Mouse (Mus musculus) cerebellum, adult 9-10 months (tissue): ENCODE measurements around the gene Fancd2.

Experiments used
- DNase-seq: peaks from one replicate; pipeline ENCODE4 v3.0.0; 2022

The Fancd2 gene

GRCm38 (mm10) chr6:113523420-113523819 is 8.1 kb upstream of the Fancd2 start:
- no peak for DNase-seq

- DNase-seq: no peak
Observed at GRCm38 (mm10) chr6:113531840-113532404, 440 bp downstream of the Fancd2 start.

DNA sequence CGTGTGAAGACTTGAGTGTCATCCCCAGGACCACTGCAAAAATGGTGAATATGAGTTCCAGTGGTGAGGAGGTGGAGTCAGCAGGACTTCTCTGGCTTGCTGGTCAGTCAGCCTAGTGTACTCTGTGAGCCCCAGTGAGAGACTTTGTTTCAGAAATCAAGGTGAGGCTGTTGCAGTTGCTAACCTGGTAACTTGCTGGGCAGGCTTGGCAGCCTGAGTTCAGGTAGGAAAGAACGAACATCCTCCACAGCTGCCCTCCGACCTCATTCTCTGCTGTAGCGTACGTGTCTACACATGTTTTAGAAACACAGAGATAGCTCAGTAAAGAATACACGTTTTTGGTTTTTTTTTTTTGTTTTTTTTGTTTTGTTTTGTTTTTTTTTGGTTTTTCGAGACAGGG is 3.4 kb downstream of the Fancd2 start:
- no peak for DNase-seq

DNA sequence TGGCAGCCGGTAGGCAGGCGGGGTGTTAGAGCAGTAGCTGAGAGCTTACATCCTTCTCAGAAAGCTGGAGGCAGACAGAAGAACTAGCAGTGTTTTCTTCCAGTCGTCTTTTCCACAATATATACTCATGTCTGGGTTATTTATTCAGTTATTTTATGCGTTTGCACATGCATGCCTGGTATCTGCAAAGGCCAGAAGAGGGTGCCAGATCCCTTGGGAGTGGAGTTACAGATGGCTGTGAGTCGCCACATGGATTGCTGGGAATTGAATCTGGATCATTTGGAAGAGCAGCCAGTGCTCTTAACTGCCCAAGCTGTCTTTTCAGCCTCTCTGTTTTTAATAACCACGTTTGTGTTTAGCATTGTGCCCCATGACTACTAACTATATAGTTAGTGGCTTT is 10.1 kb downstream of the Fancd2 start:
- DNase-seq: no peak

GRCm38 (mm10) chr6:113543906-113544481 is 12.5 kb downstream of the Fancd2 start:
- DNase-seq: no peak

DNA sequence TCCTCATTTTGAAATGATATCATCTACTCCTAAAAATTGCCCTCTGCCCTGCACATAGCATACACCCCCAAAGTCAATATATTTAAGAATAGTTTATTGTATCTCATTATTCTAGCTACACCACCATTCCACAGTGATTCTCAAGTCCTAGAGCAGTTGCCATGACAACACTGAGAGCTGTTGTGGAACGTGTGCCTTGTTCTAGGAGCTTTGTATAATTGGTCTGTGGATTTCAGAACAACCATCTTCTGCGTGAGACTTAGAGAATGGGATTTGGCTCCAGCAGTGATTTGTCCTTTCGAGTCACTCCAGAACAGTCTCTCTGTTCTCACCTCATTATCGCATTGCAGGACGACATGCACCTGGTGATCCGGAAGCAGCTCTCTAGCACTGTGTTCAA is 28.3 kb downstream of the Fancd2 start:
- DNase-seq: no peak

- no peak for DNase-seq
Observed at GRCm38 (mm10) chr6:113564557-113564956, 33.1 kb downstream of the Fancd2 start.

DNA sequence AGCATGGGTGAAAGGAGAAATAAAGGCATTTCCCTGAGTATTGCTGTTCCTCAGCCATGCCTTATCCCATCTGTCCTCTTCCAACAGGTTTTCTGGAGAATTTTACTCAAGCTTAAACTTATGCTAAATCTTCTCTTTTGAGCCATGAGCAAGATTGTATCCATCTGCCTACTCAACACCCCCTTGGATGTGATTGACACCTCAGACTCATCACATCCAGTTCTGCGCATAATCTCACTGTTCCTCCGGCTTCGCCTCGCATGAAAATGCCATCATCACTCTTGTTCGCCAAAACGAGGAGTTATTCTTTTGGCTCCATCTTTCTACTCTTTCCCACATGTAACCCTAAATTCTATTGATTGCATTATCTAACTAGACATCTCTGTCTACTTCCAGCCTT is 44.6 kb downstream of the Fancd2 start:
- no peak for DNase-seq

GRCm38 (mm10) chr6:113579306-113579705 is 47.8 kb downstream of the Fancd2 start:
- no peak for DNase-seq

- DNase-seq: no peak
Observed at GRCm38 (mm10) chr6:113583023-113583422, 51.5 kb downstream of the Fancd2 start.

DNA sequence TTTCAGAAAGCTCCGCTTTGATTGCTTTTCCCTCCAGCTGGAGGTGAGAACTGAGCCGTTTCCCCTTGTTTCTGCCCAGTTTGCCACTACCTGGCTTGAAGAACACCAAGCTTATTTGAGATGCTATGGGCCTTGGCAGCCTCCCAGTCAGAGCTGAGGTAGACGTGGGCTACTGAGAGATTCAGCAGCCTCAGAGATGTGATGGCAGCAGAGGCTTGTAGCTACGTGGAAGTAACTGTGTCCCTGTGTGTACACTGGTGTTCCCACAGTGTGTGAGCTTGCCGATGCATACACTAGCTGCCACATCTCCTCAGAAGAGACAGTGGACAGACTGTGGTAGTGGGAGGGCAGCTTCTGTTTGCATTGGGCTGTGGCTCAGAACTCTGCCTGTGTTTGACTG is 53.6 kb downstream of the Fancd2 start:
- no peak for DNase-seq

DNA sequence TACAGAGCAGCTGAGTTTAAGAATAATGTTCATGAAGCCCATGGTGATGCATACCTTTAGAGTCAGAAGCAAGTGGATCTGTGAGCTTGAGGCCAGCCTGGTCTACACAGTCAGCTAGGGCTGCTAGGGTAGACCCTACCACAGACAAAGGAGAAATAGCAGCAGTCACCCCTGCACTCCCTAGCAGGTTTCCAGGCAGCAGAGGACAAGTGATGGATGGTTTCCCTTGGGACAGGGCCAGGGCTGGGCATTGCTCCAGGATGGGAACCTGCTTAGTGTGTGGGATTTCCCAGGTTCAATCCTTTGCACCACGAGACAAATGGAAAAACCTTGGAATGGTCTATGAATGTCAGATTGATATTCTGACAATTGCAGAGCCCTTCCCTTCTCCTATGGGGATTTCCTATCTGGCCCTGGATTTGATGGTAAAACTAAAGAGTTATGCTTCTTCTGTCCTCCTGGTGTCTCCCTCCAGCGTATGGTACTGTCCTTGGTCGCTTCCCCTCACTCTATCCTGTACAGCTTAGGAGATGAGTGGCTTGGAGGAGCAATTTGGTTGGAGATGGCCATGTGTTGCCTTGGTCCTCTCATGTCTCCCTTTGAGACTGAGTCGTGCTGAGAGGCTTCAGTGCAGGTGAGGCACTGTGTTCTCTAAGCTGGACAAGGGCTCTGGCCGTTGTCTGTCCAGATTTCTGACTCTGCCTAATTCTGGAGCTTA is 55.1 kb downstream of the Fancd2 start:
- no peak for DNase-seq

DNA sequence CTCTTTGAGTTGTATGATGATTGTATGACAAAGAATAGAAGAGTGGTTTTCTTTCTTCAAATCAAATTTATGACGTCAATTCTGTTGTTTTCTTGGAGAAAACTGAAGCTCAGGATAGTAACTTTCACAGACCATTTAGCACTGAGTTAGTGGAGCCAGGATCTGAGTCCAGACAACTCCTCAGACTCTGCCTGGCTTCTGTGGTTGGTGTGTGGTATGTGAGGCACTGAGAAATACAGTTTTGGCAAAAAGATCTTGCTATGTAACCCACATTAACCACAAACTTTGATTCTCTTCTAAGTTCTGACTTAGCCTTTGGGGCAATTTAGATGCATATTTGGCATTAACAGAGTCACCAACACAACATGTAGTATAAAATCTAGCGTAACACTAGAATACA is 61.2 kb downstream of the Fancd2 start:
- no peak for DNase-seq

DNA sequence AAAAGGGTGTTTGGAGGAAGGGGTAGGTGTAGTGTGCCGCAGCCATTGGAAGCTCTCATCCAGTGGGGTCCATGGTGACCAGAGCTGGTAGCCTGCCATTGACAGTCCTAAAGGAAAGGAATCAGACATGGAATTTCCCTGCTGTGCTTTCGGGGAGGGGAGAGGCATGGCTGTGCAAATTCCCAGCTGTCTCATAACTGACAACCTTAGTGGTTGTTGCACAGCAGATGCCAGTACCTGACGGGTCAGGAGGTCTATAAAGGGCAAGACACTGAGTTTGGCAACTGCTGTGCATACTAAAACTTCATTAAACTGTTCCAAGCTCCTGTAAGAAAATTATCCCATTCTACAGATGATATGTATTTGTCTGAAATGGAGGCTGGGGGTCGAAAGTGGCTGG is 66.5 kb downstream of the Fancd2 start:
- DNase-seq: no peak

- no peak for DNase-seq
Observed at GRCm38 (mm10) chr6:113599833-113600232, 68.4 kb downstream of the Fancd2 start.

GRCm38 (mm10) chr6:113600543-113601139 is 69.2 kb downstream of the Fancd2 start, which contains the start of gene Fancd2os:
TSS of gene Fancd2os (minus strand) at chr6:113600715.
- DNase-seq: no peak

GRCm38 (mm10) chr6:113602821-113603220 is 71.3 kb downstream of the Fancd2 start:
- DNase-seq: no peak

DNA sequence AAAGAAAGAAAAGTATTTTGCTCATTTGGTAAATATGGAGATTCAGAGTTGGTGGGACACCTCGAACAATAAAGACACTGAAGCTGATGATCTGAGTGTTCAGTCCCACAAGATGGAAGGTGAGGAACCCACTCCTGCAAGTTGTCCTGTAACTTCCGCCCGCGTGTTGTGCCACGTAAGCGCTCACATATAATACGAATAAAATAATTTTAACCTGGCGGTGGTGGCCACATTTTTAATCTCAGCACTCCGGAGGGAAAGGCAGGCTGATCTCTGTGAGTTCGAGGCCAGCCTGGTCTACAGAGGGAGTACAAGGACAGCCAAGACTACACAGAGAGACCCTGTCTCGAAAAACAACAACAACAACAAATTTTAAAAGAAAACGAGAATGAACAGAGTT is 72.5 kb downstream of the Fancd2 start:
- DNase-seq: no peak

GRCm38 (mm10) chr6:113604432-113605223 is 73.1 kb downstream of the Fancd2 start, which contains the start of gene Brk1:
TSS of gene Brk1 (plus strand) at chr6:113604772.
- DNase-seq: peak; percentile 92

DNA sequence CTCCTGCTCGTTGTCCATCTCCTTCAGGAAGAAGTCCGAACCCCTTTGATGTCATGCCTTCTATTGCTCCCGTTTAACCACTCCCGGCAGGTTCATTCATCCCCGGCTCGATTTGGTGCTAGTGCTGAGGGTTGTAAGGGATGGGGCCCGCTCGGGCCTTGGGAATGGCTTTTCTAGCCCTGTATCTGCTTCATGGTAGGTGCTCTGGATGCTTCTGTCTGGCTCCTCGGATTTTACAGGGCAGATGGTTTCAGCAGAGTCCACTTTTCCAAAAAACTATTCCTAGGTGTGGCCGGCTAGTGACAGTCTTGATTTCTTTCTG is 73.7 kb downstream of the Fancd2 start:
- DNase-seq: no peak

GRCm38 (mm10) chr6:113608871-113609270 is 77.4 kb downstream of the Fancd2 start:
- no peak for DNase-seq

- DNase-seq: no peak
Observed at GRCm38 (mm10) chr6:113609293-113609692, 77.8 kb downstream of the Fancd2 start.

DNA sequence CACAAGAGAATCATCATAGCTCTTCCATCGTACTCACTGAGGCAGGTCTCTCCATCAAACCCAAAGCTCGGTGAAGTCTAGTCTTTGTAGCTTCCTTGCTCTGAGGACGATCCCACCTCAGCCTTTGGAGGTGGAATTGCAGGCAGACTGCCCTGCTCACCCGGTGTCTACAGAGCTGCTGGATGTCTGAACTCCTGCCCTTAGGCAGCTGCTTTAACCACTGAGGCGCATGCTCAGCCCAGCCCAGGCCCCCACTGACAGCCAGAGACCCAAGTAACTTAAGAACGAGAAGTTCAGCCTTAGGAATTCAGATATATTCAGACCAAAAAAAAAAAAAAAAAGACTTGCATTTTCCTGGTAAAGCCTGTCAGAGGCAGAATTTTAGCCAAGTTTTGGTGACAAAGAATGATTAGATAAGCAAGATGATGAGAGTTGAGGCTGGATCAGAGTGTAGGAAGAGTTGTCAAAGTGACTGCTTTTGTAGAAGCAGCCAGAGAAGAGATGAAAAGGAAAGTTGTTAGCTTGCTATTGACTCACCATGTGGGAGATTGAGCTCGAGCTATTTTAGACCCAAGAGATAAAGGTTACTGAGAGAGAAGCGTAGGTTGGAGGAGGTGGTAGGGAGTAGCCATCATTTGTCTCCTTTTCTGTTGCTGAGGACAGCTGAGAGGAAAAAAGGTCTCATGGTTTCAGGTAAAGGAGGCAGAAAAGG is 80.9 kb downstream of the Fancd2 start:
- no peak for DNase-seq
